Mouse (Mus musculus): ENCODE data around the gene Gm21985.

Gene Gm21985

GRCm38 (mm10) chr2:112266242-112266592 is at the start of gene Gm21985:
Gm21985 (plus strand) TSS chr2:112266314.
- in situ Hi-C loops (cut with MboI; ENCODE audit: low sequenced_read_pairs): loop anchor here (10.0 kb wide), 1 partner anchor 209 kb away; no protein-coding TSS in a partner anchor

DNA sequence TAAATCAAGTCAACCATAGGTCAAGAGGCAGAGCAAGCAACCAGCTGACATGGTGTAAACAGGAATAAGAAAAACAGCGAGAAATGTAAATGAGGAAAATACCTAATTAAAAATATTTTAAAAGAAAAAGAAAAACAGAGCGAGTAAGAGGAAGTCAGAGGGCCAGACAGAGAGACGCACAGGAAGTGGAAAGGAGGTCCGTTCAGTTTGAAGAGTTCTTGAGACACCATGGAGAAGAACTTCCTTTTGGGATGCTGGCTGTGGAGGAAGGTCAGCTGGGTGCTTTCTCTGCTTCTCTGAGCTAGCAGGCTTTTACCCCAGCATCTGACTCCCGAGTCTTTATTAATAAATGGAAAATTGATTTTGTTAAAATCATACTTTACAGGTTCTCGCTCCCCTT is 48.5 kb upstream of the Gm21985 start:
- in situ Hi-C loops (cut with MboI; ENCODE audit: low sequenced_read_pairs): no loop called here

GRCm38 (mm10) chr2:112220880-112221279 is 45.2 kb upstream of the Gm21985 start:
- in situ Hi-C loops (cut with MboI; ENCODE audit: low sequenced_read_pairs): no loop called here

DNA sequence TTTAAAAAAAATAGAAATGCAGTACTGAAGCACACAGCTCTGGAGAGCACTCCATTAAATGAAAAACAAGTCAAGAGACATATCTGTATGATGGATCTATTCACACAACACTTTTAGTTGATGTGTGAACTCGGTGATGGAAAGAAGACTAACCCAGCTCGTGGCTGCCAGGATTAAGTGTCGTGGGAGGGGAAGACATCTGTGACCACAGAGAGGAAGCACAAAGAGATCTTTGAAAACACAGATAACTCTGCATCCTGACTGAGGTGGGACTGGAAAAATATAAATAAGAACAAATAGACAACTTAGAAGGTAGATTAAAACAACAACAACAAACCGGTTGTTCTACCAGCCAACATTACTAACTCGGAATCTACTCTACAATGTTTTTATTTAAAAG is 43.5 kb upstream of the Gm21985 start:
- in situ Hi-C loops (cut with MboI; ENCODE audit: low sequenced_read_pairs): no loop called here

- in situ Hi-C loops (cut with MboI; ENCODE audit: low sequenced_read_pairs): no loop called here
Measured at GRCm38 (mm10) chr2:112224356-112224755, 41.8 kb upstream of the Gm21985 start.

GRCm38 (mm10) chr2:112232623-112233022 is 33.5 kb upstream of the Gm21985 start:
- in situ Hi-C loops (cut with MboI; ENCODE audit: low sequenced_read_pairs): no loop called here

- in situ Hi-C loops (cut with MboI; ENCODE audit: low sequenced_read_pairs): no loop called here
Measured at GRCm38 (mm10) chr2:112236620-112237019, 29.5 kb upstream of the Gm21985 start.

- in situ Hi-C loops (cut with MboI; ENCODE audit: low sequenced_read_pairs): no loop called here
Measured at GRCm38 (mm10) chr2:112238006-112238405, 28.1 kb upstream of the Gm21985 start.

DNA sequence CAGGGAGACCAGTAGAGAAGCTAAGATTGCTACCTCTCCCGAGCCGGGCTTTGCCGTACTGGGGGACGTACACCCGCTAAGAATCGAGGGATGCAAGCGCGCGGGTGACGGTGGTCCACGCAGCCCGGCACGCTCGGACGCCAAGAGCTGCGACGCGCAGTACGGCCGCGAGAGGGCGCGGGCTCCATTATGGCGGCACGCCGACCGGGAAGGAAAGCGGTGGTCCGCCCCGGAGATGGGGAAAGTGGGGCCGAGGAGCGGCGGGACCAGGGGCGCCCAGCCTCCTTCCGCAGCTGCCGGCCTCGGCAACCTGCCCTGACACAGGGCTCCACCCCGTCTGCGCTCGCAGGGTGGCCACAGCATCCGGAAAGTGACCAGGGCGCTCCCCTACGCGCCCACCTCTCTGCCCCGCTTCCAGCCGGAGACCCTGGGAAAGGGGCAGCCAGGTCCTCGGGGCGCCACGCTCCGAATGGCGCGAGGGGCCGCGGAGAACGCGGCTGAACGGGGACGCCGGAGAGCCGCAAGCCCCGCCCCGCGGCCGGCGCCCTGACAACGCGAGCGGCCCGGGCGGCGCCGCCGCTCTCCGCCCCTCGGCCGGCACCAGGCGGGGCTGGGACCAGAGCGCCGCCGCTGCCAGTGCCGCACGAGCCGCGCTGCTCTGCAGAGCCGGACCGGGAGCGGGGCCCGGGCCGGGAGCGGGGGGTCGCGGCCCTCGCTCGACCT is 26.7 kb upstream of the Gm21985 start, which contains the start of gene Lpcat4:
TSS of gene Lpcat4 (plus strand) at position 257 of the 723 bp plus-strand sequence.
- in situ Hi-C loops (cut with MboI; ENCODE audit: low sequenced_read_pairs): no loop called here

GRCm38 (mm10) chr2:112239935-112240721 is 26.0 kb upstream of the Gm21985 start:
- in situ Hi-C loops (cut with MboI; ENCODE audit: low sequenced_read_pairs): no loop called here

DNA sequence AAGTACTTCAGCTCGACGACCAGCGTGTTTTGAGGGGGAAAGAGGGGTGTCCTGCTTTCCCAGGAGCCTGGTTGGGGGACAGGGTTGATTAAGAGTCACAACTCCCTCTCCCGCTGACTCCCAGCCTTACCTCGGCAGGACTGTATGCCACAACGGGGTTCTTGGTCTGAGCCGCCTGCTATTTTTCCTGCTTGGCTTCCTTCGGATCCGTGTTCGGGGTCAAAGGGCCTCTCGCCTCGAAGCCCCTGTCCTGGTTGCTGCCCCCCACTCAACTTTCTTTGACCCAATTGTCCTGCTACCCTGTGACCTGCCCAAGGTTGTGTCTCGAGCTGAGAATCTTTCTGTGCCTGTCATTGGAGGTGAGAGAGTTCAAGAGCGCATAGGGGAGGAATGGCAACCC is 24.3 kb upstream of the Gm21985 start:
- in situ Hi-C loops (cut with MboI; ENCODE audit: low sequenced_read_pairs): no loop called here

- in situ Hi-C loops (cut with MboI; ENCODE audit: low sequenced_read_pairs): no loop called here
Measured at GRCm38 (mm10) chr2:112245307-112245706, 20.8 kb upstream of the Gm21985 start.

DNA sequence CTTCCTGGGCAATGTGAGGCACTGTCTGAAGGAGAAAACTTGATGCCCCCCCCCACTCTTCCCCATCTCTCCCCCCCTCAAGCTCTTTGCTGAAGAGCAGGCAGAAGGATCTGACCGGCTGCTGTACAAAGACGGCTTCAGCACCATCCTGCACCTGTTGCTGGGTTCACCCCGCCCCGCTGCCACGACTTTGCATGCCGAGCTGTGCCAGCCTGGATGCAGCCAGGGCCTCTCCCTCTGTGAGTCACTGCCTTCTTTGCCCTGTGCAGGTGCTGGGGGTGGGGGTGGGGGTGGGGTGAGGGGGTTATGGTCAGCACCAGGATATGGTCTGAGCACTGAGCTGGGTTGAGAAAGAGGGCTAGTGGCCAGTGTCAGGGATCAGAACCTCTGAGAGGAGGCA is 19.9 kb upstream of the Gm21985 start:
- in situ Hi-C loops (cut with MboI; ENCODE audit: low sequenced_read_pairs): no loop called here

DNA sequence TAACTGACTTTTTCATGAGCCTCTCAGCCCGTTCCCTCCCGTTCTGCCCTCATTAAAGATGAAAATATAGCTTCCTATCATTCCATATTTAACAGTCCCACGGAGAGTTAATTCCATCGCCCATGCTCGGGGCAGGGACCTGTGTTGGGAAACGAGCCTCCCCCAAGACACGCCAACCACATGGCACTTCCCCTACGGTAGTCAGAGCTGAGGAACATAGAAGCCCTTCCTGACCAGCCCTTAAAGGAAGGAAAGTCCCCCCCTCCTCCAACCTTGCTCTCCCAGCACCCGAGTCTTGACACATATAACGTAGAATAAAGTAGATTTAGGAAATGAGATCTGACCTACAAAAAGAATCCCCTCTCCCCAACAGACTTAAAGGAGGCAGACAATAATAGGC is 18.8 kb upstream of the Gm21985 start:
- in situ Hi-C loops (cut with MboI; ENCODE audit: low sequenced_read_pairs): no loop called here

DNA sequence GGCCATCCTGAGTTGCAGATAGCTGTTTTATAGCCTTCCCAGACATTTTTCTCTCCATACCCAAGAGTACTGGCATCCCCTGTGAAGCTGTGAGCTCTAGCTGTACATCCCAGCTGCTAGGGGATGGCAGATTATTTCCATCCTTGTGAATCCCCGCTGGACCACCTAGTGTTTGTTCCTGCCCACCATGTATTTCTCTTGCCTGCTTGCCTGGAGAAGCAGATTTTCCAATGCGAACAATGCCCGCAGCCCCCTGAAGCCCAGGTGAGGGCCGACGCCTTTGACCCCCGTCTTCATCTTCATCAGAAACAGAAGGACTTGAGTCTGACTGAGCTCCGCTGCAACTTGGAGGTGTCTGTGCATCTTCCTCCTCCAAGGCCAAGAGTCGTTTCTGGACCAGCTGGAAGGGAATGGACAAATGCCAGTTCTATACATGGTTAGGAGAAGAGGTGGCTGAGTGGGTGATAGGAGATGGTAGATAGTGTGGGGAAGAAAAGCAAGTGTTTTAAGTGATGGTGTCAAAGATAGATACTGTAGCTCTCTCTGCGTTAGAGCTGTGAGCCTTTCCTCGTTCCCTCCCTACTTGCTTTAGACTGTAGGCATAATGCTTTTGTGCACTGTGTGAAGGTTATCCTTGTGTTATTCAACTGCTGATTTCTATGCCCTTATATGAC is 16.2 kb upstream of the Gm21985 start:
- in situ Hi-C loops (cut with MboI; ENCODE audit: low sequenced_read_pairs): no loop called here

DNA sequence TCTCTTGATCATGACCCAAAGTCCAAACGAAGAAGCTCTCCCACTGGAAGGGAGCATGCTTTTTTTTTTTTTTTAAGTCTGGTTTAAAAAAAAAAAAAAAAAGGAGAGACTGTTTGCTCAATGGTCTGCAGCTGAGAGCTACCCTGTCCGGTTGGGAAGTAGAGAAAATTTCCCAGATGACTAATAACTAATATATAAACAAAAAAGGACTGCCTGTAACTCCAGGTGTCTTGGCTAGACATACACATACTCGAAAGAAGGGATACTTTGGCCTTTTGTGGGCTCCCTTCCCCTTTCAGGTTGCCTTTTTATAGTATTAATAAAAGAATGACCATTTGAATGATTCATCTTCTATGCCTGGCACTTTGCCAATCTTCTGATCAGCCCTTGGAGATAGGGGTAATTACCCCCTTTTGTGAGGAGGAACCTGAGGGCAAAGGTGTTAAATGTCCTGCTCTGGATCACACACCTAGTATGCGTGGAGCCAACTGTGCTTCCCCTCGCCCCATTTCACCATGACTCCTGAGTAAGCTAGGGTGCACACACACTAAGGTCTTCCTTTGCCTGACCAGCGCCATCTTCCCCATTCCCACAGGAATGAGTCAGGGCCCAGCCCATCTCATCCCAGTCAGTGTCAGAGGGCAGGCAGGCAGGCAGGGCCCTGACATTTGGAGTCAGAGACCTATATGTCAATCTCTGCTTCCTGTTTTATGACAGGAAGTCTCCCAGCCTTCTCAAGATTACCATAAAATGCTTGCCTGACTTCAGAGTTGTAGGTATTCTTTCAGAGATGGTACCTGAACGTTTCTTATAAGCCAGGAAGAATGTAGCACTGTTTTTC is 11.2 kb upstream of the Gm21985 start:
- in situ Hi-C loops (cut with MboI; ENCODE audit: low sequenced_read_pairs): no loop called here

DNA sequence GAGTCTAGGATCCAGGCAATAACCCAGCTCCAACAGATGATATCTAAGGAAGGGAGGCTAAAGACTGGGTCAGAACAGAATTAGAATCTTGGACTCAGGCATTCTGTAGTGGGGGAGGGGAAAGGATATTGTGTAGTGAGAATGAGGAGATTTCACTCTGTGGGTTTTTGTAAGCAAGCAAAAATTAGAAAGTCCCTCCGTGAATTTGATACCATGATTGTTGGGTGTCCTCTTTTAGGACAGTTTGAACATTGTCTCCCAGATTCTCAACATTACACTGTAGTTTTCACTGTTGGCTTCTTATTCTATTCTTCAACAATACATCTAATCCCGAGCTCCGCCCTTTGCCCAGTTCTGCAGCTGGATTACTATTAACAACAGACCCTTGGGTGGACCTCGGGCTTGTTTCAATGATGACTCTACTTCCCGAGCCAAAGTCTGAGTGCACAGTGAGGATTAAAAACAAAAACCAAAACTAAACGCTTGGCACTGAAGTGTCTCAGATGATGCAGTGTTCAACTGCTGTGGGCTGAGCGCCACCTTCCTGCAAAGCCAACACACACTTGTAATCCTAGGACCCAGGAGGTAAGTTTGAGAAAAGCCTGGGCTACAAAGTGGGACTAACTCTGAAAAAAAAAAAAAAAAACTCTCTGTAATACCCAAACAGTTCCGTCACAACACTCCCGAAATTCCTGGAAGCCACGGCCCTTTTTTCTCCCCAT is 6.7 kb upstream of the Gm21985 start, which contains the start of gene Nutm1:
TSS of gene Nutm1 (minus strand) at position 51 of the 722 bp plus-strand sequence.
- in situ Hi-C loops (cut with MboI; ENCODE audit: low sequenced_read_pairs): no loop called here

DNA sequence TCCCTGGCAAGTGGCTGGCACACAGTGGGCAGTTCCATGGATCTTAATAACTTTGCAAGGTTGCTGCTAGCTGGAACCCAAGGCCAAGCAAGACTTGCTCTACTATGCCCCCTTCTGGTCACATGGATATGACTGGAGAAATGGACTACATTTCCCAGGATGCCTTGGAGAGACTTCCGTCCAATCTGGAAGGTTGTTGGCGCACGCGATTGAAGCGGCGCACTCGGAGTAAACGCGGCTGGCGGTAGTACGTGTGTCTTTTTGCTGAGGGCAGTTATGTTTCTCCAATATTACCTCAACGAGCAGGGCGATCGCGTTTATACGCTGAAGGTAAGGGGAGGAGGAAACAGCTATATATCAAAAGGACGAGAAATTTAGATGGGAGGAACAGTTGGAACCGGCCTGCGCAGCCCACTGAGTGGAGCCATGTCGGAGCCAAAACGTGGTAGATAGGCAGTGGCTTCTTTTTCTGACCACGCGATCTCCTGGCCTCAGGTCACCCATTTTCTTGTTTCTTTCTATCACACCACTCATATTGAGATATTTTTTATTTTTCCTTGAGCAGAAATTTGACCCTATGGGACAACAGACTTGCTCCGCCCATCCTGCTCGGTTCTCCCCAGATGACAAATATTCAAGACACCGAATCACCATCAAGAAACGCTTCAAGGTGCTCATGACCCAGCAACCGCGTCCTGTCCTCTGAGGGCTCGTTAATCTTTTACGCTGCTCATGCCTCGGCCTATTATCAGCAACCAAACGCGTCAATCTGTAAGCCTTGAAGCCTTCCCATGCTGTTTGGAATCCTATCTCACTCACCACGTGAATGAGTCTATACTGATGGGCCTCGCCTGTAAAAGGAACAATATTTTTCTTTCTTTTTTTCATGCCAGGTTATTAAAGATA is 4.1 kb upstream of the Gm21985 start, which contains the start of gene Nop10:
TSS of gene Nop10 (plus strand) at position 179 of the 906 bp plus-strand sequence.
- in situ Hi-C loops (cut with MboI; ENCODE audit: low sequenced_read_pairs): loop anchor here (10.0 kb wide), 1 partner anchor 213 kb away; no protein-coding TSS in a partner anchor

Data from CH12F3 (cell line).